Mouse (Mus musculus): Measurements from ENCODE around the gene Hils1. TPM values are rescaled to one million over a fixed set of nuclear protein-coding genes. Genes with fewer than 3 reads are reported as not detected.

The Hils1 gene
- polyA plus RNA-seq, 1 experiment from 2014 or later: not detected

GRCm38 (mm10) chr11:94936851-94937295 lies 30.5 kb upstream of the Hils1 start:
- ATAC-seq (ENCODE audit: insufficient number of reproducible peaks, insufficient read depth, low FRiP score, low TSS enrichment): peak; percentile 58
- H3K9ac ChIP-seq: peak overlapping the region; percentile 66
- 0% methylated on average over 17 of the region's 17 CpGs for WGBS
- peaks cover 6% of the 10 kb centered on the region for H3K27me3 ChIP-seq
- peak overlapping the region; percentile 53 for H3K4me3 ChIP-seq
- peaks cover 48% of the 10 kb centered on the region for H3K4me1 ChIP-seq
- H3K36me3 ChIP-seq: peaks cover 21% of the 10 kb centered on the region
- H3K4me2 ChIP-seq (replicated peaks): peak overlapping the region; percentile 65
- no peaks in the 10 kb centered on the region for H3K9me3 ChIP-seq
- H3K27ac ChIP-seq: peak overlapping the region; percentile 87

- Histone ChIP-seq H3K9me3 (no peaks in the 10 kb centered on the region), H3K9ac (peak overlapping the region; percentile 54), H3K4me3 (peak overlapping the region; percentile 53), H3K4me2 (replicated peaks) (peak overlapping the region; percentile 65), H3K27me3 (peaks cover 6% of the 10 kb centered on the region), H3K27ac (0 out of 2 replicates have a peak overlapping the region, but pooled peaks have one; percentile 87), H3K4me1 (peaks cover 47% of the 10 kb centered on the region), H3K36me3 (peaks cover 26% of the 10 kb centered on the region)
- under 1% methylated on average over 18 of the region's 18 CpGs for WGBS
- peak; percentile 8 for ATAC-seq (ENCODE audit: insufficient number of reproducible peaks, insufficient read depth, low FRiP score, low TSS enrichment)
Measured at GRCm38 (mm10) chr11:94937335-94937781, 30.0 kb upstream of the Hils1 start.

GRCm38 (mm10) chr11:94937787-94938186 lies 29.6 kb upstream of the Hils1 start:
- Histone ChIP-seq H3K4me1 (peaks cover 43% of the 10 kb centered on the region), H3K36me3 (peaks cover 30% of the 10 kb centered on the region), H3K27ac (0 out of 2 replicates have a peak overlapping the region, but pooled peaks have one; percentile 32), H3K9ac (peak overlapping the region; percentile 54), H3K4me2 (replicated peaks) (peak overlapping the region; percentile 65), H3K4me3 (peak overlapping the region; percentile 53), H3K27me3 (peaks cover 6% of the 10 kb centered on the region), H3K9me3 (no peaks in the 10 kb centered on the region)
- peak; percentile 1; the same call in 1 of the 2 replicates for ATAC-seq (ENCODE audit: insufficient number of reproducible peaks, insufficient read depth, low FRiP score, low TSS enrichment)
- 2% methylated on average over 15 of the region's 15 CpGs for WGBS

- H3K27me3 ChIP-seq: peaks cover 6% of the 10 kb centered on the region
- 26% methylated on average over 9 of the region's 9 CpGs for WGBS
- peak overlapping the region; percentile 54 for H3K9ac ChIP-seq
- H3K4me3 ChIP-seq: peak overlapping the region; percentile 53
- H3K9me3 ChIP-seq: no peaks in the 10 kb centered on the region
- peak overlapping the region; percentile 65 for H3K4me2 ChIP-seq (replicated peaks)
- H3K36me3 ChIP-seq: peaks cover 35% of the 10 kb centered on the region
- peaks cover 38% of the 10 kb centered on the region for H3K4me1 ChIP-seq
- ATAC-seq (ENCODE audit: insufficient number of reproducible peaks, insufficient read depth, low FRiP score, low TSS enrichment): no peak
- H3K27ac ChIP-seq: no peak overlapping the region
Measured at GRCm38 (mm10) chr11:94938296-94938695, 29.1 kb upstream of the Hils1 start.

GRCm38 (mm10) chr11:94939280-94939679 lies 28.1 kb upstream of the Hils1 start:
- Histone ChIP-seq H3K9ac (no peak overlapping the region), H3K36me3 (peaks cover 45% of the 10 kb centered on the region), H3K4me1 (peaks cover 28% of the 10 kb centered on the region), H3K4me3 (no peak overlapping the region), H3K27me3 (peaks cover 6% of the 10 kb centered on the region), H3K4me2 (replicated peaks) (no peak overlapping the region; the same call in 1 of the 2 replicates), H3K27ac (no peak overlapping the region), H3K9me3 (no peaks in the 10 kb centered on the region)
- 13% methylated on average over 4 of the region's 4 CpGs for WGBS
- ATAC-seq (ENCODE audit: insufficient number of reproducible peaks, insufficient read depth, low FRiP score, low TSS enrichment): no peak

GRCm38 (mm10) chr11:94941121-94941520 lies 26.3 kb upstream of the Hils1 start:
- peaks cover 62% of the 10 kb centered on the region for H3K36me3 ChIP-seq

GRCm38 (mm10) chr11:94941776-94942175 lies 25.6 kb upstream of the Hils1 start:
- no peak overlapping the region for H3K4me3 ChIP-seq
- ATAC-seq (ENCODE audit: insufficient number of reproducible peaks, insufficient read depth, low FRiP score, low TSS enrichment): no peak
- peaks cover 11% of the 10 kb centered on the region for H3K4me1 ChIP-seq
- 80% methylated on average over 8 of the region's 8 CpGs for WGBS
- H3K9me3 ChIP-seq: no peaks in the 10 kb centered on the region
- H3K36me3 ChIP-seq: peaks cover 69% of the 10 kb centered on the region
- H3K9ac ChIP-seq: no peak overlapping the region
- no peak overlapping the region for H3K4me2 ChIP-seq (replicated peaks)
- no peak overlapping the region for H3K27ac ChIP-seq
- H3K27me3 ChIP-seq: peaks cover 2% of the 10 kb centered on the region; the same call in 1 of the 2 replicates

More at GRCm38 (mm10) chr11:94941121-94941520, 26.3 kb upstream of the Hils1 start:
- peaks cover 2% of the 10 kb centered on the region; the same call in 1 of the 2 replicates for H3K27me3 ChIP-seq
- no peak overlapping the region for H3K4me3 ChIP-seq
- peaks cover 11% of the 10 kb centered on the region for H3K4me1 ChIP-seq
- H3K27ac ChIP-seq: no peak overlapping the region
- H3K9me3 ChIP-seq: no peaks in the 10 kb centered on the region
- ATAC-seq (ENCODE audit: insufficient number of reproducible peaks, insufficient read depth, low FRiP score, low TSS enrichment): no peak
- WGBS: 41% methylated on average over 9 of the region's 9 CpGs
- no peak overlapping the region for H3K4me2 ChIP-seq (replicated peaks)
- H3K9ac ChIP-seq: no peak overlapping the region

GRCm38 (mm10) chr11:94942282-94943023 lies 24.9 kb upstream of the Hils1 start:
- Histone ChIP-seq H3K36me3 (peaks cover 75% of the 10 kb centered on the region), H3K27me3 (peaks cover 2% of the 10 kb centered on the region; the same call in 1 of the 2 replicates)

GRCm38 (mm10) chr11:94943054-94943453 lies 24.3 kb upstream of the Hils1 start:
- H3K27ac ChIP-seq: no peak overlapping the region
- H3K9me3 ChIP-seq: no peaks in the 10 kb centered on the region
- H3K27me3 ChIP-seq: no peaks in the 10 kb centered on the region; the same call in 1 of the 2 replicates
- peaks cover 81% of the 10 kb centered on the region for H3K36me3 ChIP-seq
- ATAC-seq (ENCODE audit: insufficient number of reproducible peaks, insufficient read depth, low FRiP score, low TSS enrichment): no peak
- no peak overlapping the region for H3K4me2 ChIP-seq (replicated peaks)
- peaks cover 8% of the 10 kb centered on the region for H3K4me1 ChIP-seq
- no peak overlapping the region for H3K9ac ChIP-seq
- 86% methylated on average over 15 of the region's 15 CpGs for WGBS
- no peak overlapping the region for H3K4me3 ChIP-seq

More at GRCm38 (mm10) chr11:94942282-94943023, 24.9 kb upstream of the Hils1 start:
- no peak overlapping the region for H3K4me2 ChIP-seq (replicated peaks)
- 51% methylated on average over 13 of the region's 13 CpGs for WGBS
- no peak overlapping the region for H3K4me3 ChIP-seq
- H3K9ac ChIP-seq: no peak overlapping the region
- no peaks in the 10 kb centered on the region for H3K9me3 ChIP-seq
- no peak for ATAC-seq (ENCODE audit: insufficient number of reproducible peaks, insufficient read depth, low FRiP score, low TSS enrichment)
- H3K4me1 ChIP-seq: peaks cover 11% of the 10 kb centered on the region
- no peak overlapping the region for H3K27ac ChIP-seq

GRCm38 (mm10) chr11:94944295-94944694 lies 23.1 kb upstream of the Hils1 start:
- Histone ChIP-seq H3K9me3 (no peaks in the 10 kb centered on the region), H3K4me1 (no peaks in the 10 kb centered on the region), H3K27me3 (no peaks in the 10 kb centered on the region), H3K9ac (no peak overlapping the region), H3K27ac (no peak overlapping the region), H3K36me3 (peaks cover 94% of the 10 kb centered on the region), H3K4me3 (no peak overlapping the region), H3K4me2 (replicated peaks) (no peak overlapping the region)
- 19% methylated on average over 8 of the region's 8 CpGs for WGBS
- no peak for ATAC-seq (ENCODE audit: insufficient number of reproducible peaks, insufficient read depth, low FRiP score, low TSS enrichment)

GRCm38 (mm10) chr11:94945236-94945635 lies 22.2 kb upstream of the Hils1 start:
- H3K9me3 ChIP-seq: no peaks in the 10 kb centered on the region
- 86% methylated on average over 12 of the region's 12 CpGs for WGBS
- no peak overlapping the region for H3K9ac ChIP-seq
- H3K27me3 ChIP-seq: no peaks in the 10 kb centered on the region
- no peak overlapping the region for H3K27ac ChIP-seq
- no peak overlapping the region for H3K4me2 ChIP-seq (replicated peaks)
- H3K36me3 ChIP-seq: peaks cover 96% of the 10 kb centered on the region
- no peaks in the 10 kb centered on the region for H3K4me1 ChIP-seq
- H3K4me3 ChIP-seq: no peak overlapping the region
- no peak for ATAC-seq (ENCODE audit: insufficient number of reproducible peaks, insufficient read depth, low FRiP score, low TSS enrichment)

GRCm38 (mm10) chr11:94952169-94952568 lies 15.2 kb upstream of the Hils1 start:
- H3K9me3 ChIP-seq: no peaks in the 10 kb centered on the region
- H3K27ac ChIP-seq: 0 out of 2 replicates have a peak overlapping the region, but pooled peaks have one; percentile 37
- no peak overlapping the region for H3K4me2 ChIP-seq (replicated peaks)
- H3K9ac ChIP-seq: no peak overlapping the region
- H3K27me3 ChIP-seq: no peaks in the 10 kb centered on the region
- H3K4me3 ChIP-seq: no peak overlapping the region
- 13% methylated on average over 6 of the region's 6 CpGs for WGBS
- peaks cover 48% of the 10 kb centered on the region for H3K36me3 ChIP-seq
- peaks cover 6% of the 10 kb centered on the region for H3K4me1 ChIP-seq
- ATAC-seq (ENCODE audit: insufficient number of reproducible peaks, insufficient read depth, low FRiP score, low TSS enrichment): no peak
